Mouse (Mus musculus) myocyte (in vitro differentiated cells): ENCODE measurements at regions not wholly inside any gene's neighbourhood (a gene's known extent, or its start where the extent isn't known, plus 50 kb on each side); places are given as distances from the start of the nearest gene placed in this dataset.

ENCODE experiments used
- H3K27me3 ChIP-seq: one replicate; pipeline ENCODE4 v1.6.1; 2011; ENCODE audit not compliant: control insufficient read depth, insufficient read depth, insufficient read length
- H3K36me3 ChIP-seq: one replicate; pipeline ENCODE4 v1.6.1; 2011; ENCODE audit not compliant: control insufficient read depth, insufficient read depth
- H3K4me2 ChIP-seq: one replicate; pipeline ENCODE4 v1.6.1; 2011; ENCODE audit warnings: low read depth, control low read depth
- H3K4me3 ChIP-seq: one replicate; pipeline ENCODE4 v1.5.1; 2011; ENCODE audit warnings: mild to moderate bottlenecking, control low read depth, moderate library complexity
- H3K79me2 ChIP-seq: one replicate; pipeline ENCODE4 v1.6.1; 2011; ENCODE audit not compliant: control insufficient read depth, insufficient read depth
- H3ac ChIP-seq: one replicate; pipeline ENCODE4 v1.6.1; 2011; ENCODE audit not compliant: control insufficient read depth, insufficient read length
- CEBPB ChIP-seq: IDR thresholded peaks from 2 replicates; pipeline ENCODE4 v1.6.1; 2011; ENCODE audit warnings: mild to moderate bottlenecking, moderate library complexity; ENCODE audit not compliant: poor library complexity, insufficient read depth, severe bottlenecking
- E2F4 ChIP-seq: IDR thresholded peaks from one replicate; pipeline ENCODE4 v1.6.1; 2011; ENCODE audit warnings: mild to moderate bottlenecking, control low read depth, moderate library complexity; ENCODE audit not compliant: insufficient read depth
- MAX ChIP-seq: IDR thresholded peaks from one replicate; pipeline ENCODE4 v1.6.1; 2011; ENCODE audit warnings: low read depth, mild to moderate bottlenecking, control low read depth
- MYOD1 ChIP-seq, 3 experiments: IDR thresholded peaks; one replicate each; pipeline ENCODE4 v1.6.1; 2011; ENCODE audit warnings: control low read depth in 2 of 3, low read depth in 2 of 3, mild to moderate bottlenecking in 2 of 3, moderate library complexity in 1 of 3; ENCODE audit not compliant: insufficient read length in 2 of 3, control insufficient read depth in 1 of 3
- MYOG ChIP-seq, 3 experiments: IDR thresholded peaks; one replicate each; pipeline ENCODE4 v1.6.1; 2011; ENCODE audit warnings: control low read depth in 2 of 3, low read depth in 2 of 3, mild to moderate bottlenecking in 2 of 3; ENCODE audit not compliant: insufficient read length in 2 of 3, control insufficient read depth in 1 of 3, insufficient read depth in 1 of 3
- POLR2A ChIP-seq: IDR thresholded peaks from one replicate; pipeline ENCODE4 v1.6.1; 2011; ENCODE audit warnings: low read depth, mild to moderate bottlenecking, control low read depth, moderate library complexity; ENCODE audit not compliant: insufficient read length
- POLR2AphosphoS2 ChIP-seq: IDR thresholded peaks from one replicate; pipeline ENCODE4 v1.6.1; 2011; ENCODE audit warnings: low read depth, control low read depth; ENCODE audit not compliant: insufficient read length
- REST ChIP-seq: IDR thresholded peaks from one replicate; pipeline ENCODE4 v1.6.1; 2011; ENCODE audit warnings: mild to moderate bottlenecking, control low read depth, moderate library complexity; ENCODE audit not compliant: insufficient read depth, insufficient read length
- SRF ChIP-seq: IDR thresholded peaks from one replicate; pipeline ENCODE4 v1.6.1; 2011; ENCODE audit warnings: low read depth; ENCODE audit not compliant: control insufficient read depth, insufficient read length
- TCF12 ChIP-seq: IDR thresholded peaks from one replicate; pipeline ENCODE4 v1.6.1; 2011; ENCODE audit warnings: mild to moderate bottlenecking, control low read depth; ENCODE audit not compliant: poor library complexity, insufficient read depth, severe bottlenecking
- TCF3 ChIP-seq: IDR thresholded peaks from one replicate; pipeline ENCODE4 v1.6.1; 2011; ENCODE audit warnings: low read depth, control low read depth; ENCODE audit not compliant: insufficient read length
- USF1 ChIP-seq: IDR thresholded peaks from one replicate; pipeline ENCODE4 v1.6.1; 2011; ENCODE audit warnings: low read depth, mild to moderate bottlenecking, control low read depth, moderate library complexity

DNA sequence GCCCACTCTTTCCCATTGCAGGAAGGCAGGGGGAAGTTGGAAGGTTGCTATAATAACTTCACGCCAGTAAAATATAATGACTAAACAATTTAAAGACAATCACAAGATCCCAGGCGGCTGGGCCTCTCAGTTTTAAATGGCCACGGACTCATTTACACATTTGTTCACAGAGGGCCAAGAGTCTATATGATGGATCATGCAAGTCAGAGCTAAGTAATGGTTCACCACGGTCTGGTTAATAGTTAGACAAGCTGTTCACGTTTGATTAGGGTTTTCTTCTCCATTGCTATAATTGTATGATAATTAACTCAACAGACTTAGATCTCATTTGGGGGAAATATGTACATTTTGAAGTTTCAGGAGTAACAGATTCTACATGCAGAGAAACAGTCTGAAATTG, 170.0 kb downstream of the Ppargc1a start:
- H3K4me3 ChIP-seq = no peak overlapping the region
- no peaks in the 10 kb centered on the region for H3K36me3 ChIP-seq
- H3K27me3 ChIP-seq = no peaks in the 10 kb centered on the region
- no peak for TF ChIP-seq POLR2A
- TF ChIP-seq TCF3 = no peak
- no peak for TF ChIP-seq SRF
- H3K4me2 ChIP-seq = no peak overlapping the region
- H3ac ChIP-seq = no peak overlapping the region
- H3K79me2 ChIP-seq = no peaks in the 10 kb centered on the region

DNA sequence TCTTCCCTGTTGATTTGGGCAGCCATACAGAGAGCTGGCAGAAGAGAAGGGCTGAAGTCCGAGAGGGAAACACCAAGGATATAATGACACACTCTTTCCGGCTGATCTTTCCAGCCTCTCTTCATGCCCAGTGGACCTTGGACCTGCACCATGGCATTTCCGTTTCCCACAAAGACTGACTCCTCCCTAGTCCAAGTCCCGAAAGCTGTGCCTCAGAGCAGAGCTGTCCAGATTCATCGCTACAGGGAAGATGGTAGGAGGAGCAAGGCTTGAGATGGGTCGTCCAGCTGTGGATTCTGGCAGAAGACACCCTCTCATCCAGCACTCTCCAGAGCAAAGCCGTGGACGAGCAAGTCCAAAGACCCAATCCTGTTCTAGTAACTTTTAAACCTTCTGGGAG, 176.2 kb downstream of the Ppargc1a start:
- Histone ChIP-seq H3K27me3 (no peaks in the 10 kb centered on the region), H3K36me3 (no peaks in the 10 kb centered on the region), H3K4me2 (no peak overlapping the region), H3K4me3 (no peak overlapping the region), H3ac (no peak overlapping the region), H3K79me2 (no peaks in the 10 kb centered on the region)
- TF ChIP-seq MYOG (IDR thresholded peaks at IDR 0.05; ENCODE audit: control insufficient read depth in 1 of 3, insufficient read depth in 1 of 3, insufficient read length in 2 of 3, low read depth in 2 of 3) = no peak
- no peak for TF ChIP-seq USF1
- no peak for TF ChIP-seq POLR2A
- no peak for TF ChIP-seq MYOD1 (IDR thresholded peaks at IDR 0.05; ENCODE audit: control insufficient read depth in 1 of 3, insufficient read length in 2 of 3, low read depth in 2 of 3)
- TF ChIP-seq TCF3 = no peak
- TF ChIP-seq MAX = no peak
- TF ChIP-seq E2F4 = no peak
- no peak for TF ChIP-seq TCF12

DNA sequence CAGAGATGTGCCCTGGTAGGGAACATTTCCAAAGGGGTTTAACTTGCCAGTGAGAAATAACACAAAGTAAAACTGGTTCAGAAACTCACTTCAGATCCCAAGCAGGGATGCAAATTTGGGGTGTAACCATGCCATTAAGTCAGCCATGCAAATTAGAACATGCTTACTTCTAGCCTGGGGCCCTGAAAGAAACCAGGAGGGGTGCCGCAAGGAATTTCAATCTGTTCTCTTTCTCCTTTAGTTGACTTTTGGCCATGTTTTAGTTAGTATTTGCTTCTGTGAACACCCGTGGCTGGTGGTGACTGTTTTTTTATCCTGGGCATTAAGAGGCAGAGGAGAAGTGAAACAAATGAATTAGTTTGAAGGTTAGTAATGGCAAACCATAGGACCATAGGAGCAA, 179.8 kb downstream of the Ppargc1a start:
- Histone ChIP-seq H3K27me3 (no peaks in the 10 kb centered on the region), H3ac (no peak overlapping the region), H3K4me3 (no peak overlapping the region), H3K4me2 (no peak overlapping the region), H3K79me2 (no peaks in the 10 kb centered on the region), H3K36me3 (no peaks in the 10 kb centered on the region)
- TF ChIP-seq CEBPB = no peak
- TF ChIP-seq MYOD1 (IDR thresholded peaks at IDR 0.05; ENCODE audit: control insufficient read depth in 1 of 3, insufficient read length in 2 of 3, low read depth in 2 of 3) = no peak
- TF ChIP-seq POLR2AphosphoS2 = no peak
- TF ChIP-seq MAX = no peak
- TF ChIP-seq E2F4 = no peak
- no peak for TF ChIP-seq TCF12
- TF ChIP-seq SRF = no peak
- no peak for TF ChIP-seq USF1
- no peak for TF ChIP-seq MYOG (IDR thresholded peaks at IDR 0.05; ENCODE audit: control insufficient read depth in 1 of 3, insufficient read depth in 1 of 3, insufficient read length in 2 of 3, low read depth in 2 of 3)
- TF ChIP-seq REST = no peak
- TF ChIP-seq TCF3 = no peak
- no peak for TF ChIP-seq POLR2A

DNA sequence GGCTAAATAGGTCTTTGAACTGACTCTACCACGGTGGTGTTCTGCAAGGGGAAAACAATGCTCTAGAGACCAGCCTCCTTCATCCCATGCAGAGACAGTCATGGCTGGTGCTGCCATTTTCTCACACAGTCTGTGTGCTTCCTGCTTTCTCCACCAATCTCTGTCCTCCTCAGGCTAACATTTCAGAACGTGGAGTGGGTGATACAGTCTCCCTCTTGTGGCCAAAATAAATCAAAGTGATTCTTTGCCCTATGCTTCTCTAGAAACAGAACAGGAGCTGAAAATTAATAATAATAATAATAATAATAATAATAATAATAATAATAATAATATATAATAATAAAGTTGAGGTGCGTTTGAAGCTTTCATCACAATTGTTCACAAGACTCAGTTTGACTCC, 181.1 kb downstream of the Ppargc1a start:
- Histone ChIP-seq H3K36me3 (no peaks in the 10 kb centered on the region), H3K4me2 (no peak overlapping the region), H3K79me2 (no peaks in the 10 kb centered on the region), H3ac (no peak overlapping the region), H3K4me3 (no peak overlapping the region), H3K27me3 (no peaks in the 10 kb centered on the region)
- TF ChIP-seq REST = no peak
- no peak for TF ChIP-seq USF1
- no peak for TF ChIP-seq MAX
- TF ChIP-seq MYOD1 (IDR thresholded peaks at IDR 0.05; ENCODE audit: control insufficient read depth in 1 of 3, insufficient read length in 2 of 3, low read depth in 2 of 3) = no peak
- TF ChIP-seq SRF = no peak
- no peak for TF ChIP-seq POLR2AphosphoS2
- TF ChIP-seq CEBPB = no peak
- TF ChIP-seq E2F4 = no peak
- no peak for TF ChIP-seq TCF12
- no peak for TF ChIP-seq MYOG (IDR thresholded peaks at IDR 0.05; ENCODE audit: control insufficient read depth in 1 of 3, insufficient read depth in 1 of 3, insufficient read length in 2 of 3, low read depth in 2 of 3)
- no peak for TF ChIP-seq POLR2A
- TF ChIP-seq TCF3 = no peak

DNA sequence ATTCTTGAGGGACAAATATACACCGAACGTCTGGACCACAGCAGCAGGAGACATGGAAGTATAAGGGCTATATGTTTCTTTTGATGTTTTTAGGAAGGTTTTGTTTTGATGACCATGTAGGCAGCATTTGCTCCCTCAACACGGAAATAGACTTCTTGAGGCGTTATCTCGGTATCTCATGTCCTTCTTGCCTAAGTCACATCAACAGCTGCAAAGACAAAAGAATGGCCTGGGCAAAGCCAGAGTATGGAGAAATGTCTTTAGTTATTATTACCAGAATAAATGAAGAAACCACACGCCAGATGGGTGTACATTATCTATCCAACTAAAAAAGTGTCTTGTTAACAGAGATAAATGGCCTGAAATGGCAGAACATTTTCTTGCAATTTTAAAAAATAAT, 183.2 kb downstream of the Ppargc1a start:
- H3K27me3 ChIP-seq = no peaks in the 10 kb centered on the region
- TF ChIP-seq TCF3 = no peak
- peak; percentile 36 for TF ChIP-seq TCF12
- TF ChIP-seq E2F4 = no peak
- TF ChIP-seq SRF = no peak
- no peak for TF ChIP-seq MAX
- no peak for TF ChIP-seq USF1
- peak; percentile 48 to 68 (median 65) for TF ChIP-seq MYOD1 (IDR thresholded peaks at IDR 0.05; ENCODE audit: control insufficient read depth in 1 of 3, insufficient read length in 2 of 3, low read depth in 2 of 3)
- no peak for TF ChIP-seq POLR2AphosphoS2
- peak in 1 of 3 experiments; percentile 56 for TF ChIP-seq MYOG (IDR thresholded peaks at IDR 0.05; ENCODE audit: control insufficient read depth in 1 of 3, insufficient read depth in 1 of 3, insufficient read length in 2 of 3, low read depth in 2 of 3)
- no peak for TF ChIP-seq REST
- TF ChIP-seq CEBPB = peak; percentile 53; the same call in 1 of the 2 replicates
- TF ChIP-seq POLR2A = no peak
- no peak overlapping the region for H3ac ChIP-seq
- H3K79me2 ChIP-seq = no peaks in the 10 kb centered on the region
- no peak overlapping the region for H3K4me3 ChIP-seq
- peak overlapping the region; percentile 43 for H3K4me2 ChIP-seq
- no peaks in the 10 kb centered on the region for H3K36me3 ChIP-seq
